Mouse (Mus musculus) layer of hippocampus, postnatal 10 days (tissue): Measurements from ENCODE around the gene Slc48a1. TPM values are rescaled to one million over a fixed set of nuclear protein-coding genes. Genes with fewer than 3 reads are reported as not detected.

Experiments
- DNase-seq, 2 experiments: peaks; one replicate each; pipeline ENCODE4 v3.0.0; 2021; ENCODE audit warnings: low spot score in 2 of 2
- total RNA-seq, 2 experiments: library from RNA; stranded (reverse); gene quantifications; 2 replicates each; pipeline ENCODE4 v1.2.3; 2021

The Slc48a1 gene
- total RNA-seq, 2 experiments from 2014 or later: 104 to 118 TPM

DNA sequence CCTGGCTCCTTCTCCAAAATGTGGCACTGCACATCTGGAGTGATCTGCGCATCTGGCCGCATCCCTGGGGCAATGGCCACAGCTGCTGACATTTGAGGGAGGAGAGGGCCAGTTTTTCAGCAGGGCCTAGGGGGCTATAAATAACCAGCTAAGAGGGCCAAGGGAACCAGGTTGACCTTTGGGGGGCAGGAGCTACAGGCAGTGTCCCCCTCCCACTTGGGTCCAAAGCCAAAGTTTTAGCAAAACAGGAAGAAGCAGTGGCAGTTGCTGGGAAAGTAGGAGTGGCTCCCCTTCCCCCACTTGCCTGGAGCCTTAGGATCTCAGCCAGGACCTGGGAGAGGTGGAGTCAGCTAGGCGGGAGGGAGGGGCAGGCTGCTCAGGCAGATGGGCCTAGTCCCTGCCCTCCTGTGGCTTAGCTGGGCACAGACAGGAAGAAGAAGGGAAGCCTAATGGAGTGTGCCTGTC, 61.7 kb downstream of the Slc48a1 start:
- DNase-seq: no peak

GRCm38 (mm10) chr15:97840781-97841180, 62.5 kb downstream of the Slc48a1 start:
- DNase-seq: no peak

DNA sequence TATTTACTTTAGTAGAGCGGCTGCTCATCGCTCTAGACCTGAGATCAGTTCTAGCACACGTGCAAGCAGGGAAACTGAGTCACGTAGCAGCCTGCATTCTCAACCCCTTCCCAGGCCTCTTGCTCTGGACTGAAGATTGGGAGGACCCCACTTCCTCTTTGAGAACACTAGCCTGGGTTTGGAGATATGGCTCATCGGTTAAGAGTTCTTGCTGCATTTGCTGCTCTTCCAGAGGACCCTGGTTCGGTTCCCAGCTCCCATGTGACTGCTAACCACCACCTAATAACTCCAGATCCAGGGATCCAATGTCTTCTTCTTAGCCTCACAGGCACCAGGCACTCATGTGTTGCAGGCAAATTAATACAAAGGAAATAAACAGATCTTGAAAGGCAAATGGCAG, 63.1 kb downstream of the Slc48a1 start:
- no peak for DNase-seq

DNA sequence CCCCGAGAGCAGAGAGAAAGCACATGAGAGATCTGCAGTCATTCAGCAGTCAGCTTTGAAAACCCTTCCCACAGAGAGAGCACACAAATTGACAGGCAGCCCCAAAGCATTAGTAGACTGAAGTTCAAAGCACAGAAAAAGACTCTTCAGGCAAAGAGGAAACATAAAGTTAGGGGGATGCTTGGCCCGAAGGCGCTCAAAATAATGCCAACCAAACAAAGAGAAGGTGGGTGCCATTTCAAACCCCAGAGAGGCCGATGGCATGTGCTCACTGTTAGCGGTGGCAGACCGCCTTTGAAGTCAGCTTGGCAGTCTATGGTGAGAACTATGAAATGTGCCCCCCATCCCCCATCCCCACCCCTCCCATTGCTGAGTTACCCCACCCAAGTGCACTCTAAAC, 63.7 kb downstream of the Slc48a1 start:
- DNase-seq: no peak

Other genes starting within 250 kb of the Slc48a1 start
- 10 to 100 TPM; 32.0 to 33.7 TPM for gene Rpap3, start 72.7 kb upstream of the Slc48a1 start, total RNA-seq
- under 1 TPM; 0.62 to 0.73 TPM for gene Endou, start 47.2 kb upstream of the Slc48a1 start, total RNA-seq
- 10 to 100 TPM; 37.3 to 43.3 TPM for gene Rapgef3, start 10.5 kb upstream of the Slc48a1 start, total RNA-seq
- 10 to 100 TPM; 29.1 to 32.0 TPM for gene Hdac7, start 66.0 kb downstream of the Slc48a1 start, total RNA-seq
- gene Vdr, start 132.1 kb downstream of the Slc48a1 start, total RNA-seq: under 1 TPM in 1 of 2 experiments, not detected in 1; 0.07 TPM
- 10 to 100 TPM; 20.1 to 22.2 TPM for gene Tmem106c, start 185.7 kb downstream of the Slc48a1 start, total RNA-seq
- gene Col2a1, start 226.2 kb downstream of the Slc48a1 start, total RNA-seq: 1 to 10 TPM; 1.0 to 2.6 TPM